Mouse (Mus musculus) hindbrain, embryonic 10.5 days (tissue): ENCODE measurements at regions not wholly inside any gene's neighbourhood (a gene's known extent, or its start where the extent isn't known, plus 50 kb on each side); places are given as distances from the start of the nearest gene placed in this dataset.

Source experiments
- DNase-seq: peaks from one replicate; pipeline ENCODE4 v3.0.0-alpha.2; 2017; ENCODE audit warnings: low spot score
- H3K27ac ChIP-seq: fragments of 300-500 bp; sonication (generic); 2 replicates; pipeline ENCODE4 v1.5.1; 2016; ENCODE audit warnings: mild to moderate bottlenecking, moderate library complexity
- H3K27me3 ChIP-seq: fragments of 300-500 bp; sonication (generic); 2 replicates; pipeline ENCODE4 v1.6.1; 2016; ENCODE audit warnings: mild to moderate bottlenecking; ENCODE audit not compliant: poor library complexity, insufficient read depth, severe bottlenecking
- H3K36me3 ChIP-seq: fragments of 300-500 bp; sonication (generic); 2 replicates; pipeline ENCODE4 v1.6.1; 2016; ENCODE audit warnings: mild to moderate bottlenecking, moderate library complexity
- H3K4me1 ChIP-seq: fragments of 300-500 bp; sonication (generic); replicated peaks from 2 replicates; pipeline ENCODE4 v1.6.1; 2016; ENCODE audit warnings: mild to moderate bottlenecking
- H3K4me3 ChIP-seq: fragments of 300-500 bp; sonication (generic); 2 replicates; pipeline ENCODE4 v1.5.1; 2016; ENCODE audit warnings: mild to moderate bottlenecking, moderate library complexity
- H3K9me3 ChIP-seq: fragments of 300-500 bp; sonication (generic); 2 replicates; pipeline ENCODE4 v1.6.1; 2016; ENCODE audit warnings: mild to moderate bottlenecking, moderate library complexity
- WGBS: fragments of 180-500 bp; shearing (Covaris S2); methylation state at CpG from one replicate; pipeline ENCODE4 v1.1.7; 2016; 5-methylcytosine and 5-hydroxymethylcytosine counted together

DNA sequence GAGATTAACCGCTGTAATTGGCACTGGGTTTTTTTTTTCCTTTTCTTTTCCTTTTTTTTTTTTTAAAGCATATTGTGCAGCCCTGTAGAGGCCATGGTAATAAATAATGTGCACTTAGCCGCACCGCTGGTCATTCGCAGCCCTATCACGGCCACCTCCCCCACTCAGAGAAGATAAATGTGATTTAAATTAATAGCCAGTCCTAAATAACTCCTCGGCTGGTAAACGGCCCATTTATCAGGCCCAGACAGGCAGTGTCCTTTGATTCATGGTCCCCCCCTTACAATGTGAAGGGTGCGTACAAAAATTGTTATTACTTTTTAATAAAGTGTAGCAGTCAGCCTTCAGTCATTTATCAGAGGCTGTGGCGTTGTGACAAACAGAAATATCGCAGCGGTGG is 266.4 kb downstream of the Irx2 start:
- no peak for DNase-seq
- H3K4me3 ChIP-seq: no peak overlapping the region
- H3K9me3 ChIP-seq: no peaks in the 10 kb centered on the region
- H3K27me3 ChIP-seq: peaks cover 23% of the 10 kb centered on the region
- peaks cover 27% of the 10 kb centered on the region for H3K4me1 ChIP-seq
- H3K36me3 ChIP-seq: no peaks in the 10 kb centered on the region
- WGBS: 71% methylated on average over 11 of the region's 11 CpGs
- H3K27ac ChIP-seq: no peak overlapping the region

GRCm38 (mm10) chr13:72902576-72902975 is 274.0 kb downstream of the Irx2 start:
- Histone ChIP-seq H3K4me1 (peaks cover 4% of the 10 kb centered on the region), H3K27ac (no peak overlapping the region), H3K27me3 (peaks cover 9% of the 10 kb centered on the region), H3K4me3 (no peak overlapping the region), H3K36me3 (no peaks in the 10 kb centered on the region), H3K9me3 (no peaks in the 10 kb centered on the region)
- DNase-seq: peak; percentile 48
- 45% methylated on average over 2 of the region's 2 CpGs for WGBS

DNA sequence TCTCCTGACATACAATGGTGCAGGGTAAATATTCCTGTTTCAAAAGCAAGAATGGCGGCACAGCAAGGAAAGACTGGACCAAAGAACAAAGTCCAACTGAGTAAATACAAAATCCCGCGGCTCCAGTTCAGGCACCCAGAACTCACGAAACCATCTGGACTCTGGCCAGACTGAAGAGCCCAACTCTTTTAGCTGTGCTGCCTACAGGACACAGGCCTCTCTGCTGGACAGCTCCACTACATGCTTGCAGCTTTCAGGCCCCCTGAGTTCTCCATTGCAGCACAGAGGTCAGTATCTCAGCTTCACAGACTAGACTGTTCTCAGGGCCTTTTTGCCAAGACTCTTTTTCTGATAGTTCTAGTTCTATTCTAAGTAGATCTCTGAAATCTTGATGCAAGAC is 290.3 kb downstream of the Irx2 start:
- WGBS: 86% methylated on average over 4 of the region's 4 CpGs
- H3K27me3 ChIP-seq: no peaks in the 10 kb centered on the region

GRCm38 (mm10) chr13:72920368-72920767 is 291.7 kb downstream of the Irx2 start:
- 44% methylated on average over 1 of the region's 1 CpGs for WGBS
- Histone ChIP-seq H3K4me1 (0 out of 2 replicates have a peak, but pooled peaks cover 3% of the 10 kb centered on the region), H3K36me3 (no peaks in the 10 kb centered on the region), H3K27me3 (no peaks in the 10 kb centered on the region), H3K27ac (no peak overlapping the region), H3K9me3 (no peaks in the 10 kb centered on the region), H3K4me3 (no peak overlapping the region)
- no peak for DNase-seq

More for the DNA sequence above, 290.3 kb downstream of the Irx2 start:
- H3K4me1 ChIP-seq: no peaks in the 10 kb centered on the region
- no peaks in the 10 kb centered on the region for H3K9me3 ChIP-seq
- no peaks in the 10 kb centered on the region for H3K36me3 ChIP-seq
- H3K4me3 ChIP-seq: no peak overlapping the region
- DNase-seq: no peak
- no peak overlapping the region for H3K27ac ChIP-seq

DNA sequence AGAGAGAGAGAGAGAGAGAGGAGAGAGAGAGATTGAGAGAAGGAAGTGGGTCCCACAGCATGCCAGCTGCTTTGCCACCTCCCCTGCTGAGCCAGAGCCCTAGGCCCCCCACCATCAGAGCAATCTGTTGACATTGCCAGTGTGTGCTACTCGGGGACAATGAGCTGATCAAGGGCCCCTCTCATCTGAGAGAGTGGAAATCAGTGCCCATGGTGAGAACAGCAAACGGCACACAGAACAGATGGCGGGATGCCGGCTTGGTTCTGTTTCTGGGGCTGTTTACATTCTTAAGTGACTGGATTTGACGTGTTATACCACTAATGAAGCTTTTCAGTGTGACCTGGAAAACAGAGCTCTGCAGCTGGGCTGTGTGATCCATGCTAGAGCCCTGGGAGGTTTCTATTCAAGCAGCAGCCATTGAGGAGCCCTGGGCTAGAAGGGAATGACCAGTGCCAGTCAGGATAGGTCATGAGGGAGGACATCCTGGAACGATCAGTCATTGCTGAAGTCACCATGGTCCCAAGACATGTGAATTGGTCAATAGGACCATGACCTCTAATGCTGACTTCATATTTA is 296.0 kb downstream of the Irx2 start:
- 45% methylated on average over 6 of the region's 6 CpGs for WGBS
- no peak for DNase-seq

GRCm38 (mm10) chr13:72937246-72937645 is 308.6 kb downstream of the Irx2 start:
- H3K27me3 ChIP-seq: peaks cover 6% of the 10 kb centered on the region; the same call in 1 of the 2 replicates
- no peak overlapping the region for H3K27ac ChIP-seq
- H3K4me3 ChIP-seq: no peak overlapping the region
- no peaks in the 10 kb centered on the region for H3K9me3 ChIP-seq
- H3K4me1 ChIP-seq: peaks cover 8% of the 10 kb centered on the region
- WGBS: 88% methylated on average over 4 of the region's 4 CpGs
- DNase-seq: no peak
- H3K36me3 ChIP-seq: no peaks in the 10 kb centered on the region

More for the DNA sequence above, 296.0 kb downstream of the Irx2 start:
- H3K27ac ChIP-seq: no peak overlapping the region
- no peaks in the 10 kb centered on the region for H3K9me3 ChIP-seq
- H3K36me3 ChIP-seq: no peaks in the 10 kb centered on the region
- no peaks in the 10 kb centered on the region for H3K27me3 ChIP-seq
- H3K4me3 ChIP-seq: no peak overlapping the region
- H3K4me1 ChIP-seq: 0 out of 2 replicates have a peak, but pooled peaks cover 3% of the 10 kb centered on the region

DNA sequence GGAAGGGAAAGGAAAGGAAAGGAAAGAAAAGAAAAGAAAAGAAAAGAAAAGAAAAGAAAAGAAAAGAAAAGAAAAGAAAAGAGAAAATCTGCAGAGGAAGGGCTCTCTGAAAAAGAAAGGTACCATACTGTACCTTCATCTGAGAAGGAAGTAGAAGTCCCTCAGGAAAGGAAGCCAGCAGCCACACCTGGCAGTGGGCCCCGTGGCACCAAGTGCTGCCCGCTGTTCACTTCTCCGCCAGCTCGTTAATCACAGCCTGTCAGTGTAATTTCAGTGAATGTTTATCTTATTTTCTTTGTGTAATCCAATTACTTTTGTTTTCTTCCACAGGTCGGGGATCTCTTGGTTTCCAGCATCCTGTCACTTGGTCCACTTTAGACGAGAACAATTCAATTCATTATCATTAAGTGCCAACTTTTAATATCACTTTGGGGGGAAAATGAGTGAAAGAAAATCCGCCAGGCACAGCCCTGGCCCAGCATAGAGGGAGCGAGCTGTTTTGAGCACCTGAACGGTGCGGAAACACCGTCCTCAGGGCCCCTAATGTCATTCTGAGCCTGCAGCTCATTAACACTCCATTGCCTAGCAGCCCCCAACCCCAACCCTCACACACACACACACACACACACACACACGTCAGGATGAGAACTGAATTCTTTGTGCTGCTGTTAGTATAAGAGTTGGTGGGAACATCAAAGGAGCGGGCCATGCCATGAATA is 309.7 kb downstream of the Irx2 start:
- DNase-seq: no peak
- 66% methylated on average over 13 of the region's 13 CpGs for WGBS
- peaks cover 6% of the 10 kb centered on the region; the same call in 1 of the 2 replicates for H3K27me3 ChIP-seq
- H3K27ac ChIP-seq: no peak overlapping the region
- no peak overlapping the region for H3K4me3 ChIP-seq
- H3K4me1 ChIP-seq: peaks cover 8% of the 10 kb centered on the region
- no peaks in the 10 kb centered on the region for H3K36me3 ChIP-seq
- H3K9me3 ChIP-seq: no peaks in the 10 kb centered on the region

GRCm38 (mm10) chr13:72947374-72948165 is 312.7 kb upstream of the Irx4 start:
- 64% methylated on average over 7 of the region's 7 CpGs for WGBS

GRCm38 (mm10) chr13:72958616-72959518 is 301.4 kb upstream of the Irx4 start:
- WGBS: 20% methylated on average over 15 of the region's 15 CpGs
- peaks cover 57% of the 10 kb centered on the region for H3K27me3 ChIP-seq
- no peaks in the 10 kb centered on the region for H3K36me3 ChIP-seq
- no peaks in the 10 kb centered on the region for H3K9me3 ChIP-seq
- peak overlapping the region; percentile 32 for H3K4me3 ChIP-seq
- H3K4me1 ChIP-seq: peaks cover 23% of the 10 kb centered on the region
- peak overlapping the region; percentile 83 for H3K27ac ChIP-seq
- DNase-seq: peak; percentile 43

More at GRCm38 (mm10) chr13:72947374-72948165, 312.7 kb upstream of the Irx4 start:
- H3K4me1 ChIP-seq: no peaks in the 10 kb centered on the region
- DNase-seq: no peak
- H3K27ac ChIP-seq: no peak overlapping the region
- no peaks in the 10 kb centered on the region for H3K36me3 ChIP-seq
- H3K27me3 ChIP-seq: peaks cover 8% of the 10 kb centered on the region
- no peaks in the 10 kb centered on the region for H3K9me3 ChIP-seq
- no peak overlapping the region for H3K4me3 ChIP-seq

DNA sequence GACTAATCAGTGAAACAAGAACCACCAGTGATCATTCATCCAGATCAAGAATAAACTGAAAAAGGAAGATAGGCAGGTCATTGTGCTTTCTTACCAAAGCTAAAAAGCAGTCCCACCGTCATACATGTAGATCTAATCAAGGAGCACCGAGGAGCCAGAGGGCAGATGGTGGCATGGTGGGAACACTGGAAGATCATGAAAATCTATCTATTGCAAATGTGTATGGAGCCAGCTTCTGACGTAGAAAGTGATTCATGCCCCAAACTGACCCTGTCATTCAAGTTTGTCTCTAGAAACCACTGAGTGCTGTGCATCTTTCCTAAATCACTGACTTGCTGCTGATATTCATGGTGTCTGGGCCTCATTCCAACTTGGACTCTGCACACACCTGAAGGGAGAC is 299.0 kb upstream of the Irx4 start:
- Histone ChIP-seq H3K27ac (no peak overlapping the region), H3K36me3 (no peaks in the 10 kb centered on the region), H3K9me3 (no peaks in the 10 kb centered on the region), H3K4me1 (peaks cover 23% of the 10 kb centered on the region), H3K27me3 (peaks cover 41% of the 10 kb centered on the region), H3K4me3 (no peak overlapping the region)
- WGBS: 87% methylated on average over 3 of the region's 3 CpGs
- DNase-seq: no peak

DNA sequence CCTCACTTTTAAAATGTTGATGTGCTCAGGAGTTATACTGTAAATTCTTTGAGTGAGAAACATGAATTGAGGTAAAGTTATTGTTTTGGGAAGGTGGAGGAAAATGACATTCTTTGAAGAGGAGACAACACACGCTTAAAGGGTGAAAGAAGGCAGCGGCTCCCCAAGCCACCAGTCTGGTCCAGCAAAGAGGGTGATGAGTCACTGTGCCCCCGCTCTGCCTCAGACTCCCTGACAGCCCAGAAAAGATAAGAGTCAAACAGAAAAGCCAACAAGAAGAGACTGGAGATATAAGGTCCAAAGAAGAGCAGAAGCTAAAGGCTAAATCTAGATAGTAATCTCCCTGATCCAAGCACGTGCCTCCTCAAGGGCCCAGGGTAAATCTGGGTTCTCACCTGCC is 288.1 kb upstream of the Irx4 start:
- Histone ChIP-seq H3K4me3 (no peak overlapping the region), H3K9me3 (no peaks in the 10 kb centered on the region), H3K27me3 (peaks cover 12% of the 10 kb centered on the region), H3K36me3 (no peaks in the 10 kb centered on the region), H3K27ac (no peak overlapping the region), H3K4me1 (no peaks in the 10 kb centered on the region)
- DNase-seq: no peak
- WGBS: 89% methylated on average over 4 of the region's 4 CpGs

GRCm38 (mm10) chr13:72972894-72973293 is 287.4 kb upstream of the Irx4 start:
- Histone ChIP-seq H3K36me3 (no peaks in the 10 kb centered on the region), H3K27ac (no peak overlapping the region), H3K9me3 (no peaks in the 10 kb centered on the region), H3K27me3 (peaks cover 19% of the 10 kb centered on the region), H3K4me1 (no peaks in the 10 kb centered on the region), H3K4me3 (no peak overlapping the region)
- WGBS: 41% methylated on average over 1 of the region's 1 CpGs
- DNase-seq: no peak
